Comparison of ENCODE assay signal across 9 mouse cellular contexts in genomic region chr12:110977345-110977733, GRCm38 (mm10). TPM values are rescaled to one million over a fixed set of nuclear protein-coding genes. Genes with fewer than 3 reads are reported as not detected.
DNase-seq lines count a peak whose midpoint lies in the region; ATAC-seq and TF ChIP-seq lines count a peak whose summit lies in the region.
"Had no signal": no experiment of that assay in that cellular context is flagged by ENCODE, and none has a peak within 500 bp of the region (broad histone marks: within the 10 kb centered on the region; RNA-seq: fewer than 3 reads in every experiment).

No protein-coding gene starts in this region.

- H3K9me3 ChIP-seq in erythroblast, embryonic 14.5 days (ENCODE audit: control insufficient read depth, low read length): peaks cover 13% of the 10 kb centered on the region
- no peaks in the 10 kb centered on the region for H3K9me3 ChIP-seq in kidney, embryonic 15.5 days (replicated peaks)
- H3K9me3 ChIP-seq in liver, embryonic 12.5 days (replicated peaks): no peaks in the 10 kb centered on the region

- H3K4me3 ChIP-seq in erythroblast, embryonic 14.5 days (replicated peaks): peak overlapping the region; percentile 81
- H3K4me3 ChIP-seq in kidney, embryonic 15.5 days (replicated peaks): peak overlapping the region; percentile 91; the same call in 1 of the 2 replicates
- H3K4me3 ChIP-seq in brown adipose tissue, adult 24 weeks (ENCODE audit: insufficient read depth, low read depth, low read length): peak overlapping the region; percentile 68
- peak overlapping the region; percentile 93 for H3K4me3 ChIP-seq in liver, embryonic 12.5 days
- H3K4me3 ChIP-seq in layer of hippocampus, adult 2 months: no peak overlapping the region

- peaks cover 80% of the 10 kb centered on the region for H3K4me1 ChIP-seq in erythroblast, embryonic 14.5 days (ENCODE audit: control insufficient read depth)
- H3K4me1 ChIP-seq in kidney, embryonic 15.5 days: peaks cover 20% of the 10 kb centered on the region
- H3K4me1 ChIP-seq in brown adipose tissue, adult 24 weeks (ENCODE audit: control insufficient read depth, insufficient read depth, insufficient read length, low read length): peaks cover 9% of the 10 kb centered on the region; the same call in 1 of the 2 replicates
- peaks cover 75% of the 10 kb centered on the region for H3K4me1 ChIP-seq in liver, embryonic 12.5 days

- peak overlapping the region; percentile 88; the same call in 1 of the 2 replicates for H3K4me2 ChIP-seq in kidney, embryonic 15.5 days
- peak overlapping the region; percentile 84 for H3K4me2 ChIP-seq in liver, embryonic 12.5 days

- H3K27me3 ChIP-seq in erythroblast, embryonic 14.5 days (ENCODE audit: control insufficient read depth): peaks cover 5% of the 10 kb centered on the region; the same call in 1 of the 2 replicates
- H3K27me3 ChIP-seq in kidney, embryonic 15.5 days: 0 out of 2 replicates have a peak, but pooled peaks cover 4% of the 10 kb centered on the region
- H3K27me3 ChIP-seq in liver, embryonic 12.5 days (replicated peaks): no peaks in the 10 kb centered on the region; the same call in none of the 2 replicates

- DNase-seq in kidney, postnatal 36 days: no peak
- no peak for DNase-seq in right cerebral cortex, postnatal 10 days (ENCODE audit: low spot score in 2 of 2)
- DNase-seq in layer of hippocampus, adult 2 months (ENCODE audit: low spot score in 2 of 2): no peak
- DNase-seq: thymus, postnatal 4 days had no signal

- H3K9ac ChIP-seq in kidney, embryonic 15.5 days: no peak overlapping the region
- peak overlapping the region; percentile 99 for H3K9ac ChIP-seq in liver, embryonic 12.5 days

- H3K27ac ChIP-seq in kidney, embryonic 15.5 days: no peak overlapping the region
- peak overlapping the region; percentile 96; the same call in 1 of the 2 replicates for H3K27ac ChIP-seq in brown adipose tissue, adult 24 weeks (replicated peaks; ENCODE audit: low read depth, low read length)
- peak overlapping the region; percentile 98 for H3K27ac ChIP-seq in liver, embryonic 12.5 days
- H3K27ac ChIP-seq in layer of hippocampus, adult 2 months: no peak overlapping the region

- no peak for ATAC-seq in erythroblast, adult 5-6 weeks (replicated peaks; ENCODE audit: low FRiP score, poor library complexity, severe bottlenecking)
- ATAC-seq in kidney, embryonic 15.5 days (replicated peaks; ENCODE audit: low FRiP score): no peak
- no peak for ATAC-seq in liver, embryonic 12.5 days

- WGBS in kidney, embryonic 15.5 days: 98% methylated on average over 18 of the region's 18 CpGs
- WGBS in liver, embryonic 12.5 days (ENCODE audit: insufficient replicate concordance): 91% methylated on average over 18 of the region's 18 CpGs

- H3K36me3 ChIP-seq in erythroblast, embryonic 14.5 days (ENCODE audit: control insufficient read depth): peaks cover 61% of the 10 kb centered on the region
- peaks cover 46% of the 10 kb centered on the region for H3K36me3 ChIP-seq in kidney, embryonic 15.5 days
- H3K36me3 ChIP-seq in liver, embryonic 12.5 days: peaks cover 50% of the 10 kb centered on the region

- no peak for TF ChIP-seq CTCF in layer of hippocampus, adult 2 months (conservative IDR thresholded peaks at IDR 0.05)

RNA-seq across cellular contexts. Expression of gene Ankrd9, which starts 1.5 kb away (rescaled TPM):
- 11.8 and 12.2 TPM in 2 replicates for polyA plus RNA-seq in erythroblast, embryonic 14.5 days (2012)
- 29.8 and 52.2 TPM in 2 replicates for total RNA-seq in erythroblast, adult 5-6 weeks (2015; ENCODE audit: low replicate concordance)
- total RNA-seq in erythroblast, adult 5-6 weeks (2017; ENCODE audit: low replicate concordance): 66.5 and 82.1 TPM in 2 replicates
- polyA plus RNA-seq in kidney, embryonic 15.5 days (2015; fragmentation: Nextera tagmentation; extraction: Ambion mirVana): 12.1 and 14.0 TPM in 2 replicates
- 20.9 and 25.8 TPM in 2 replicates for polyA plus RNA-seq in brown adipose tissue, adult 24 weeks (2012; ENCODE audit: insufficient read depth, insufficient read length, missing spikeins)
- polyA plus RNA-seq in liver, embryonic 12.5 days (2016; fragmentation: Nextera tagmentation; extraction: Ambion mirVana): 62.2 TPM in 2 replicates
- 10 to 100 TPM; 10.8 to 14.1 TPM for total RNA-seq in layer of hippocampus, adult 2 months (2021)

Comparison
In these comparisons a context has a peak if more than half of its experiments do, and no peak if none do; other contexts are left out.
1. H3K27ac ChIP-seq: peak in brown adipose tissue, adult 24 weeks (single experiment) and liver, embryonic 12.5 days (single experiment); none in kidney, embryonic 15.5 days (single experiment) and layer of hippocampus, adult 2 months (single experiment).